Mouse (Mus musculus) midbrain, embryonic 13.5 days (tissue): ENCODE data around the gene Mfap4. TPM values are rescaled to one million over a fixed set of nuclear protein-coding genes. Genes with fewer than 3 reads are reported as not detected.

Experiments used
- ATAC-seq: fragments of 200-750 bp; cut with Nextera tagmentation; 2 replicates; pipeline ENCODE4 v1.8.0; 2017; ENCODE audit warnings: mild to moderate bottlenecking, moderate TSS enrichment, moderate library complexity
- H3K27ac ChIP-seq: fragments of 300-500 bp; sonication (generic); 2 replicates; pipeline ENCODE4 v1.5.1; 2015; ENCODE audit warnings: inconsistent platforms, mild to moderate bottlenecking, moderate library complexity
- H3K27me3 ChIP-seq: fragments of 300-500 bp; sonication (generic); 2 replicates; pipeline ENCODE4 v1.6.1; 2015; ENCODE audit warnings: mild to moderate bottlenecking, inconsistent platforms
- H3K36me3 ChIP-seq: fragments of 300-500 bp; sonication (generic); 2 replicates; pipeline ENCODE4 v1.6.1; 2015; ENCODE audit warnings: mild to moderate bottlenecking, inconsistent platforms
- H3K4me1 ChIP-seq: fragments of 300-500 bp; sonication (generic); replicated peaks from 2 replicates; pipeline ENCODE4 v1.6.1; 2015; ENCODE audit warnings: inconsistent platforms
- H3K4me2 ChIP-seq: fragments of 300-500 bp; sonication (generic); replicated peaks from 2 replicates; pipeline ENCODE4 v1.6.1; 2015; ENCODE audit warnings: moderate library complexity, mild to moderate bottlenecking, inconsistent platforms
- H3K4me3 ChIP-seq: fragments of 300-500 bp; sonication (generic); replicated peaks from 2 replicates; pipeline ENCODE4 v1.5.1; 2015; ENCODE audit warnings: mild to moderate bottlenecking, inconsistent platforms
- H3K9ac ChIP-seq: fragments of 300-500 bp; sonication (generic); replicated peaks from 2 replicates; pipeline ENCODE4 v1.6.1; 2015; ENCODE audit warnings: mild to moderate bottlenecking, inconsistent platforms
- H3K9me3 ChIP-seq: fragments of 300-500 bp; sonication (generic); 2 replicates; pipeline ENCODE4 v1.6.1; 2016; ENCODE audit warnings: mild to moderate bottlenecking, inconsistent platforms
- WGBS: fragments of 180-500 bp; shearing (Covaris S2); methylation state at CpG from one replicate; pipeline ENCODE4 v1.1.7; 2015; 5-methylcytosine and 5-hydroxymethylcytosine counted together
- polyA plus RNA-seq: library from polyadenylated mRNA; unstranded; fragments of >200 nt; fragmentation: Nextera tagmentation; extraction: Ambion mirVana; gene quantifications from 2 replicates; pipeline ENCODE4 v1.2.1, GENCODE M21; 2015

Gene Mfap4
- polyA plus RNA-seq, 1 experiment from 2014 or later, result 35.4 TPM

DNA sequence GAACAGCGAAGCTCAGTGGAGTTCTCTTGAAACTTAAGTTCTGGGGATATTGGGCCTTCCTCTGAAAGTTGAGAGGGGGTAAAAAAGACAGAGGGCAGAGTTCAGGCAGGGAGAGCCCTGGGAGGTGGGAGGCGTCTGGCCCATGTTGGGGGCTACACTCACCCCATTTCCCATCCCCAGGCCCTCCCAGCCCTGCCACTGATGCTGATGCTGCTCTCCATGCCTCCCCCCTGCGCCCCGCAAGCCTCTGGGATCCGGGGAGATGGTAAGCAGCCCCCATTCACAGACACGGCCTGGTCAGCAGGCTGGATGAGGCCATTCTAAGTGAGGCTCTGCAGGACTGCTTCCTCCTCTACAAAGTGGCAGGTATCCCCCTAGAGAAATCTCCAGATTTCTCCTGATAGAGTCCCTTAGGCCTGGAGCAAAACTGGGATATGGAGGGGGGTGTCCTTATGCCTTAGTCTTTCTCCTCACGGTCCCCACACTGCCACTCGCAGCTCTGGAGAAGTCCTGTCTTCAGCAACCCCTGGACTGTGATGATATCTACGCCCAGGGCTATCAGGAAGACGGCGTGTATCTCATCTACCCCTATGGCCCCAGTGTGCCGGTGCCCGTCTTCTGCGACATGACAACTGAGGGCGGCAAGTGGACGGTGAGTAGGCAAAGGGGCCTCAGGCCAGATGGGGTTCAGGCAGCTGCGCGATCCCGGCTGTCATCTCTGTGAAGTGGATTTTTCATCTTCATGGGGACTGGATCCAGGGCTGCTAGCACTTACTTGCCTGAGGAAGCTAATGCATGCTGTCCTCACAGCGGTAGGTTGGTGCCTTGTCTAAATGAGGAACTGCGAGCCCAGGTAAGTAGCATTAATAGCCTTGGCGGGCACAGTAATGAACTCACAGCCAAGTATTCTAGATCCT lies 568 bp downstream of the Mfap4 start:
- 56% methylated on average over 21 of the region's 22 CpGs for WGBS
- peaks cover 39% of the 10 kb centered on the region for H3K36me3 ChIP-seq
- H3K9ac ChIP-seq, result 0 out of 2 replicates have a peak overlapping the region, but pooled peaks have one; percentile 50
- H3K4me2 ChIP-seq, result peak overlapping the region; percentile 42
- H3K4me1 ChIP-seq, result peaks cover 62% of the 10 kb centered on the region
- ATAC-seq, result no peak
- H3K4me3 ChIP-seq, result no peak overlapping the region; the same call in 1 of the 2 replicates
- H3K27ac ChIP-seq, result peak overlapping the region; percentile 96
- no peaks in the 10 kb centered on the region for H3K9me3 ChIP-seq
- H3K27me3 ChIP-seq, result no peaks in the 10 kb centered on the region

- Histone ChIP-seq H3K4me1 (peaks cover 68% of the 10 kb centered on the region), H3K4me2 (peak overlapping the region; percentile 42), H3K9ac (no peak overlapping the region), H3K9me3 (no peaks in the 10 kb centered on the region), H3K27me3 (no peaks in the 10 kb centered on the region), H3K27ac (peak overlapping the region; percentile 96), H3K4me3 (peak overlapping the region; percentile 1; the same call in 1 of the 2 replicates), H3K36me3 (peaks cover 47% of the 10 kb centered on the region)
- WGBS, result 92% methylated on average over 14 of the region's 14 CpGs
- no peak for ATAC-seq
These were observed 1.4 kb downstream of the Mfap4 start for GRCm38 (mm10) chr11:61486458-61487219.

DNA sequence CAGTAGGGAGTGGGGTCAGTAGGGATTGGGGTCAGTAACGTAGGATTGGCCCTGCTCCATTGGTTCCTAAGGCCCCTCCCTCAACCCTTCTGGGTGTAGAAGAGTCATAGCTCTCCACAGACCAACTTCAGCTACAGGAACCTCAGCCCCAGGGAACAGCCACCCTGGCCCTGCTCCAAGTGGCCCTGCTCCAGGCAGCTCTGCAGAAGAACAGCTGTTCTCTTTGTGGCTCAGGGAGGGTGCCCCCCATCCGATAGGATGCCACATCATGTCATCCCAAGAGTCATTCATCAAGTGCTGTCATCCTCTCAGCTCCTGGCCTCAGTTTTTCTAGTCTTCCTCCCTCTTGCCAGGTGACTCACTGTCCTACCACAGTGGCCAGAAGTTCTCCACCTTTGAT lies 2.2 kb downstream of the Mfap4 start:
- H3K4me3 ChIP-seq, result no peak overlapping the region
- no peak overlapping the region for H3K9ac ChIP-seq
- H3K27me3 ChIP-seq, result no peaks in the 10 kb centered on the region
- H3K36me3 ChIP-seq, result peaks cover 54% of the 10 kb centered on the region
- H3K27ac ChIP-seq, result no peak overlapping the region
- no peak for ATAC-seq
- H3K4me2 ChIP-seq, result no peak overlapping the region
- H3K9me3 ChIP-seq, result no peaks in the 10 kb centered on the region
- H3K4me1 ChIP-seq, result peaks cover 75% of the 10 kb centered on the region
- 56% methylated on average over 2 of the region's 2 CpGs for WGBS

- Histone ChIP-seq H3K4me3 (no peak overlapping the region), H3K36me3 (peaks cover 58% of the 10 kb centered on the region), H3K4me1 (peaks cover 79% of the 10 kb centered on the region), H3K4me2 (no peak overlapping the region), H3K27me3 (no peaks in the 10 kb centered on the region), H3K9me3 (no peaks in the 10 kb centered on the region), H3K9ac (no peak overlapping the region), H3K27ac (no peak overlapping the region)
- ATAC-seq, result no peak
- WGBS, result 90% methylated on average over 7 of the region's 7 CpGs
These were observed 2.7 kb downstream of the Mfap4 start for GRCm38 (mm10) chr11:61487936-61488335.

- no peak overlapping the region for H3K4me3 ChIP-seq
- ATAC-seq, result no peak
- WGBS, result 89% methylated on average over 2 of the region's 2 CpGs
- H3K4me2 ChIP-seq, result no peak overlapping the region
- no peaks in the 10 kb centered on the region for H3K9me3 ChIP-seq
- peaks cover 81% of the 10 kb centered on the region for H3K4me1 ChIP-seq
- H3K27ac ChIP-seq, result no peak overlapping the region
- peaks cover 58% of the 10 kb centered on the region for H3K36me3 ChIP-seq
- H3K27me3 ChIP-seq, result no peaks in the 10 kb centered on the region
- H3K9ac ChIP-seq, result no peak overlapping the region
These were observed 3.9 kb downstream of the Mfap4 start for GRCm38 (mm10) chr11:61489085-61489484.

DNA sequence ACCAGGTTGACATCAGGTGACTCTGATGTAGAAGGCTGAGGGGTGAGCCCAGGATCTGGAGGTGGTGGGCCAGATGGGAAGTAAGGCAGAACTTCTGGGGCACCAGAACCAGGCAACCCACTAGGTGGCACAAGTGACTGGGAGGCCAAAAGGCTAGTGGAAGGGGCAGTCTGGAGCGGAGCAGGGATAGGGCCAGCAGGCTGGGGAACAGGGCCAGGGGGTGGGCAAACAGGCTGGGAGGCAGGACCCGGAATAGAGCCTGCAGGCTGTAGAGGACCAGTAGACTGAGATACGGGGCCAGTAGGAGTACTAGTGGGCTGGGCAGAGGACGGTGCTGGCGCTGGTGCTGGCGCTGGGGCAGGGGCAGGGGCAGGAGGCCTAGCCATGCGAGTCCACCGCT lies 4.6 kb downstream of the Mfap4 start:
- Histone ChIP-seq H3K4me1 (peaks cover 73% of the 10 kb centered on the region), H3K4me3 (no peak overlapping the region), H3K9me3 (no peaks in the 10 kb centered on the region), H3K9ac (no peak overlapping the region), H3K27ac (no peak overlapping the region), H3K4me2 (no peak overlapping the region), H3K36me3 (peaks cover 58% of the 10 kb centered on the region), H3K27me3 (no peaks in the 10 kb centered on the region)
- no peak for ATAC-seq
- over 99% methylated on average over 8 of the region's 8 CpGs for WGBS

GRCm38 (mm10) chr11:61490944-61491520 lies 5.8 kb downstream of the Mfap4 start:
- H3K4me1 ChIP-seq, result peaks cover 62% of the 10 kb centered on the region

GRCm38 (mm10) chr11:61492749-61493401 lies 7.6 kb downstream of the Mfap4 start:
- H3K27me3 ChIP-seq, result no peaks in the 10 kb centered on the region; the same call in 1 of the 2 replicates
- no peaks in the 10 kb centered on the region for H3K9me3 ChIP-seq
- H3K4me1 ChIP-seq, result peaks cover 45% of the 10 kb centered on the region
- H3K4me3 ChIP-seq, result peak overlapping the region; percentile 94
- H3K9ac ChIP-seq, result peak overlapping the region; percentile 93
- 79% methylated on average over 12 of the region's 12 CpGs for WGBS
- peak overlapping the region; percentile 88 for H3K4me2 ChIP-seq
- H3K27ac ChIP-seq, result peak overlapping the region; percentile 92; the same call in 1 of the 2 replicates
- ATAC-seq, result no peak
- H3K36me3 ChIP-seq, result peaks cover 49% of the 10 kb centered on the region

More at GRCm38 (mm10) chr11:61490944-61491520, 5.8 kb downstream of the Mfap4 start:
- H3K27ac ChIP-seq, result no peak overlapping the region
- WGBS, result 93% methylated on average over 22 of the region's 22 CpGs
- ATAC-seq, result no peak
- no peaks in the 10 kb centered on the region for H3K27me3 ChIP-seq
- H3K4me3 ChIP-seq, result no peak overlapping the region
- H3K9ac ChIP-seq, result no peak overlapping the region; the same call in 1 of the 2 replicates
- H3K36me3 ChIP-seq, result peaks cover 58% of the 10 kb centered on the region
- H3K4me2 ChIP-seq, result no peak overlapping the region
- no peaks in the 10 kb centered on the region for H3K9me3 ChIP-seq

DNA sequence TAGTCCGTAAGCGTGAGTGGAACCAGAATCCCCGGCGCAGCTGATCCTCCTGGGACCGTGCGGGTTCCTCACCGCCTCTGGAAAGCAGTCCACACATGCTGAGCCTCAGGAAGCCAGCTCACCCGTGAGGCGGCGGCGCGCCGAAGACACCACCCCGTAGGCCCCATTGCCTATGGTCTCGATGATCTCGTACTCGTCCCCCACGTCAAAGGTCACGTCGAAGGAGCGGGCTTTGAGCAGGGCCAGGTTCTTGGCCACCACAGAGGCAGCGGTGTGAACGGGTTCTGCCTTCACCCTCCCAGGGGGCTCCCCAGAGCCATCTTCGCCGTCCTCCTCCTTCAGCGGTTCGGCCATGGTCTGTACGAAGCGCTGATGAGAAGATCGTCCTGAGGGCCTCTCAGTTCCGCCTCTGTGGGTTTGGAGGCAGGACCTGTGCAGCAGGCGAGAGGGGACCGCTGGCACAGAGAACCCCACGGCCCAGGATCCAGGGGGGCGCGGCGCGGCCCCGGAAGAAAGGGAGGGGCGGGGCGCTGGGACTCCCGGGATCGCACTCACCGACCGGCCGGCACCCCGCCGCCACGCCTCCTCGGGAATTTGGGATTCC lies 8.4 kb downstream of the Mfap4 start:
- ATAC-seq, result peak; percentile 82
- H3K4me3 ChIP-seq, result peak overlapping the region; percentile 94
- WGBS, result under 1% methylated on average over 48 of the region's 50 CpGs
- H3K4me2 ChIP-seq, result peak overlapping the region; percentile 88
- no peaks in the 10 kb centered on the region for H3K9me3 ChIP-seq
- peak overlapping the region; percentile 93 for H3K9ac ChIP-seq
- H3K27ac ChIP-seq, result peak overlapping the region; percentile 92
- H3K27me3 ChIP-seq, result no peaks in the 10 kb centered on the region; the same call in 1 of the 2 replicates
- H3K4me1 ChIP-seq, result peaks cover 41% of the 10 kb centered on the region
- peaks cover 41% of the 10 kb centered on the region for H3K36me3 ChIP-seq

DNA sequence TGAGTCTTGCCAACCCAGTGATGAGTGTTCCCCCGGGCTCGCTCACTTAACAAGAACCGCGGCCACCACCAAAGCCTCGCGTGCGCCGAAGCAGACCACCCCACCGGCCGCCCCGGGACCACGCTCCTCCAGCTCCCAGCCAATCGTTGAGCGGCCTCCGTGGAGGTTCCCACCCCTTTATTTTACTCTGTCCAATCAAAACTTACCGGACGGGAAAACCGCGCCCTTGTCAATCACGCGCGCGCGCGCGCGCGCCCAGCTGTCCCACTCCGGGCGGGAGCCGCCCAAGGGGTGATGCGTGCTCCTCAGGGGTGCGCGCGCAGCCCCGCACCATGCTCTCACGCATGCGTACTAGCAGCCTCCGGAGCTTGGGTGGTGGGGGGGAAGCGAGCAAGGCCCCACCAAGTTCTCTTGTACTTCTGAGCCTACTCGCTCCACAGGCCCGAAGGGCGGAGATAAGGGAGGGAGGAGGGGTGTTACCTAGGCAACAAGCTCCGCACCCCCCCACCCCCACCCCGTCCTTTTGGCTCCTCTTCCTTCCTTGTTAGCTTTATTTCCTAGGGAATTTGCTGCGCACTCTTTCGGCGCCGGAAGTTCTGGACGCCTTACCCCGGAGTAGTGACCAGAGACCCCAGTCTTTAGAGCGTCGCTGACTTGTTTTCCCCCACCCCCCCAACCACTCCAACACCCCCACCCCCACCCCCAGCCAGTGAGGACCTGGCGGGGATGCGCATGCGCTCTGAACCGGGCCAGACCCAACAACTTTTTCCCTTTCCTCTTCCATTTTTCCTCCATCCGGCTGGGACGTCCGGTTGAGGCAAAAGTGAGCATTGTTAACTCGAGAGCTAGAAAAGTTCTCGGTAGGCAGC lies 9.1 kb downstream of the Mfap4 start, which contains the start of gene Mapk7:
Gene Mapk7, minus strand, starts transcription at position 278 of the 869 bp plus-strand sequence.
- Histone ChIP-seq H3K4me2 (peak within 1 kb of the TSS; percentile 88), H3K4me3 (peak within 1 kb of the TSS; percentile 94), H3K27me3 (no peaks in the 10 kb centered on the region; the same call in 1 of the 2 replicates), H3K27ac (peak within 1 kb of the TSS; percentile 92), H3K9me3 (no peaks in the 10 kb centered on the region), H3K36me3 (peaks cover 34% of the 10 kb centered on the region), H3K4me1 (peaks cover 36% of the 10 kb centered on the region), H3K9ac (peak within 1 kb of the TSS; percentile 93)
- peak; percentile 98 for ATAC-seq
- WGBS, result under 1% methylated on average over 62 of the region's 62 CpGs
